Mouse (Mus musculus): ENCODE data around the gene Rdh5.

Gene Rdh5

DNA sequence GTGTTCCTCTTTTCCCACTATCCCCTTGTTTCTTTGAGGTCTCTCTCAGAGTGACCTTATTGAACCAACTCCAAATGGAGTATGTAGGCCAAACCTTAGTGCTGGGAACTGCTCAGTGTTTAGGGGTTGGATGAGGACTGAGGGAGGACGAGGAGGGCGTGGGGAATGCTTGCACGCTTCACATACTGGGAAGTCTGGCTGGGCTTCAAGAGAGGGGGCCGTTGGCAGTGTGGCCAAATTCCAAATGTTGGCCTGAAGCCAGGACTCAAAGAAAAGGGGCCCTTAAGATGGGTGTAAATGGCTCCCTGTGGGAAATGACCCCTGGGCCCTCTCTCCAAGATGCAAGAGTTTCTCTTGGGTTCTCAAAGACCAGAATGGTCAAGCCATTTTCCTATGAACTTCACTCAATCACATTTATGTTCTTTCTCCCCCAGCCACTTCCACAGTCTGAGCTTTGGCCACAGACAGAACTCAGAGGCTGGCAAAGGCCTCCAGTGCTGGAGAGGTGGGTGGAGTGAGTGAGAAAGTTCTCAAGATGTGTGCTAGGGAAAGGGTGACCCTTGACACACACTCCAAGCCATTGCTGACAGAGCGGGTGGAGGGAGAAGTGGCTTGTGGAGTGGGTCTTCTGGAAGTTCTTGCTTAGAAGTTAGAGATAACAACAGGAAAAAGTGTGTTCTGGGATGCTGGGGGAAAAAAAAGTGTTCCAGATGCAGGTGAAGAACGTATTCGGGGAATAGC lies 7.1 kb upstream of the Rdh5 start:
- no peak for DNase-seq (ENCODE audit: low read depth, low spot score)

- DNase-seq (ENCODE audit: low read depth, low spot score) = no peak
These were observed 5.7 kb upstream of the Rdh5 start for GRCm38 (mm10) chr10:128928356-128928755.

- no peak for DNase-seq (ENCODE audit: low read depth, low spot score)
These were observed 1.2 kb upstream of the Rdh5 start, which contains the start of gene Bloc1s1 for GRCm38 (mm10) chr10:128923935-128924334. Bloc1s1 (minus strand) TSS chr10:128924035.

- DNase-seq (ENCODE audit: low read depth, low spot score) = peak; percentile 91
These were observed 464 bp upstream of the Rdh5 start for GRCm38 (mm10) chr10:128923013-128923691.

DNA sequence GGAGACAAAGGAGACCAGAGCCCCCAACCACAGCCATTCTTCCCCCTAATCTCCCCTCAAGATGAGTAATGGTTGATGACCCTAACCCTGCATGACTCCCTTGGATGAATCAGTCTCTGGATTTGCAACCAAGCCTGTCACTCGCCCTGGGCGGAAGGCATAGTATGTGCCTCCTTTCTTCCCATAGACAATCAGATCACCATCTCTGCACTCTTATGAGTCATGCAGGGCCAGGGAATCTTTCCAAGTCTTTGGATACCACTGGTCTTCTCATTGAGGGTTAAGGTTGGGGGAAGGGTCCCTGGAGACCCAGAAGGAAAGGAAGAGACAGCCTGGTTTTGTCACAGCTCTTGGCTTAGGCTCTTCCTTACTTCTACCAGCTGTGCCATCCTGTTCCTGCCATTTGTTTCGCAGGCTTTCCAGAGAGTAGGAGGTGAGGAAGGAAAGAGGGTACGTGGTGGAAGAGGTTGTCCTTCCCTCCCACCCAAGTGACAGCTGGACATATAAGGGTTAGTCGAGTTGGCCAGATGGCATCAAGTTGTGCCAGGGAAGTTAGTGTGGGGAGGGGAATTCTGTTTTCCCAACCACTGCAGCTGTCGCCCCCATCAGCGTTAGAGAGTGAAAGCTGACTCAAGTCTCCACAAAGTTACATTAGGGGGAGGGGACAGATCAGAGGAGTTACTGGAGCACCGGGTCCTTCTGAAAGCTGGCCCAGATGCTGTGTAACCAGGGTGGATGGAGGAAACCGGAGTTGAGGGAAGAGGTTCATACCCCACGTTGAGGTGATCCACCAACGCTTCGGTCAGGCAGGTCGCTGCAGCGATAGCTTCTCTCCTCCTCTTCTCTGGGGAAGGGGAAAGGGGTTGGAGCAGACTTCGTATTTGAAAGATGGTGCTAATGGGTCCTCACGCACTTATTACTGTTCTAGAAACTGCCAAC lies 536 bp downstream of the Rdh5 start:
- DNase-seq (ENCODE audit: low read depth, low spot score) = no peak

DNA sequence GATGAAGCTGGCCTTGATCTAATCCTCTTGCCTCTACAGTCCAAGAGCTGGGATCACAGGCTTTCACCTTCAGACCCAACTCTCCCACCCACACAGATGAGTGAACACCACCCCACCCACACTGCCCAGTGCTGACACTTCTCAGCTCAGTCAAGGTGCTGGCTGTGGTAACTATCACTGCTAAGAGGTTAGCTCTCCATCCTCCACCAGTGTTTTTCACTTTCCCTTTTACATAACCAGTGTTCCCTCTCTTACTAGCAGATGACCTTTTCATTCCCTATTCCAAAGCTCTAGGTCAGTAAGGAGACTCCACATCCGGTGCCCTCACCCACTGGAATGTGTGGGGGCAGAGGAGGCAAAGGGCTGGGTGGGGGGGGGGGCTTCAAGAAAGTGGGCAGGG lies 1.4 kb downstream of the Rdh5 start:
- no peak for DNase-seq (ENCODE audit: low read depth, low spot score)

- no peak for DNase-seq (ENCODE audit: low read depth, low spot score)
These were observed 1.9 kb downstream of the Rdh5 start for GRCm38 (mm10) chr10:128920736-128921161.

DNA sequence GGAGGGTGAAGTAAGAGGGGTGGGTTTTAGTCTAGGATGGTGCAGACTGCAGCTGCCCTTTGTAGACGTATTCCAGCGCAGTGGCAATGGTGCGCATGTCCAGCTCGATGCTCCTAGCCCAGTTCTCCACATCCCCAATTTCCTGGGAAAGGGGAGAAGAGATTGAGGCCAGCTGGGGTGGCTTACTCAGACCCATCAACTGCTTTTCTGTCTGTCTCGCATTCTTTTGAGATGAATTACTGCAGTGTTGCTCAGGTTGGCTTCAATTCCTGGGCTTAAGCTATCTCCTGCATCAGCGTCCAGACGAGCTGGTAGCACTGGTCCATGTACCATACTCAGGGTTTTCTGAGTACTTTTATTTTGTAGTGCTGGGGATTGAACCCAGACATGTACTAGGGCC lies 2.7 kb downstream of the Rdh5 start:
- DNase-seq (ENCODE audit: low read depth, low spot score) = no peak

GRCm38 (mm10) chr10:128919203-128919631 lies 3.5 kb downstream of the Rdh5 start:
- no peak for DNase-seq (ENCODE audit: low read depth, low spot score)

DNA sequence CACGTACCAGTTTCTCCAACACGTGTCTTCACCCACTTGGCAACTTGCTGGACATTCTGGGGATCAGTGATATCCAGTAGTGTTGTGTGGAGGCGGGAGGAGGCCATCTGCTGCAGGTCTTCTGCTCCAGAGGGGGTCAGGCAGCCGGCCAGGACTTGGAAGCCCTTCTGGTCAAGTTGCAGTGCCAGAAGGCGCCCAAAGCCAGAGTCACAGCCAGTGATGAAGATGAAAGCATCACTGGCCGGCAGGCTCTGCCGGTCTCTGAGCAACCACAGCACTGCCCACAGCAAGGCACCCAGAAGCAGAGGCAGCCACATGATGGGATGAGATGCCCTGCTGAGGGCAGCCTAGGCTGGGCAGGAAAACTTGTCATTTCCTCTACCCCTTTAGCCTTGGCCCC lies 4.4 kb downstream of the Rdh5 start:
- no peak for DNase-seq (ENCODE audit: low read depth, low spot score)

DNA sequence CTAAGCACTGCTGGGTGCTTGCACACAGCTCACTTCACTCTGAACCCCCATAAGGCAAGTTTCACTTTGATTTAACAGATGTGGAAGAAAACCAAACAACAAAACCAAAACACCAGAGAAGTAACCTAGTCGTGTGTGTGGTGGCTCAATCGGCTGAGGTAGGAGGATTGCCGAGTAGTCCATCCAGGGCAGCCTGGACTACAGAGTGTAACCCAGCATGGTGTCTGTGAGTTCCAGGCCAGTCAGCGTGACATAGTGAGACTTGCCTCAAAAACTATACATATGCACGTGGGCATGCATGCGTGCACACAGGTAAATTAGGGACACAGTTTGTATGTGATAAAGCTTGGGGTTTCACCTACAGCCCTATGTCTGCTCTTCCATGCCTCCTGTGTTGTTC lies 5.3 kb downstream of the Rdh5 start:
- no peak for DNase-seq (ENCODE audit: low read depth, low spot score)

- no peak for DNase-seq (ENCODE audit: low read depth, low spot score)
These were observed 6.0 kb downstream of the Rdh5 start for GRCm38 (mm10) chr10:128916665-128917064.

GRCm38 (mm10) chr10:128915550-128915949 lies 7.1 kb downstream of the Rdh5 start:
- no peak for DNase-seq (ENCODE audit: low read depth, low spot score)

GRCm38 (mm10) chr10:128913696-128914095 lies 9.0 kb downstream of the Rdh5 start:
- no peak for DNase-seq (ENCODE audit: low read depth, low spot score)

DNA sequence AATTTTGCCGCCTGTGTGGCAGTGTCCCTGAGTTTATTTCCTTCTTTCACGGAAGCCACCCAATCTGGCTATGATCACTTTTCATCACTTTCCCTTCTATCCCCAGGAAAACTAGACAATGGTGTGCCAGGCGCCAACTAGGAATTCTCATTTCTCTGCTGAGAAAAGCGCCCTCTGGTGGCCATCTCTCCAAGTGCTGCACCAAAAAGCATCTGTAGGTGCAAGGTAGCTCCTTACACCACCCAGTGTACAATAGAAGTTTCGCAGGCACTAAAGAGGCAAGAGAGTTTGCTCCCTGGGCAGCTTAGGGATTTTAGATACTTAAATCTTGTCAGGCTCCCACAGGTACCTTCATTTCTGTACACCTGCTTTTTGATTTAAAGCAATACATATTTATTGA lies 9.5 kb downstream of the Rdh5 start:
- DNase-seq (ENCODE audit: low read depth, low spot score) = peak; percentile 76

- DNase-seq (ENCODE audit: low read depth, low spot score) = no peak
These were observed 9.9 kb downstream of the Rdh5 start for GRCm38 (mm10) chr10:128912791-128913190.

DNA sequence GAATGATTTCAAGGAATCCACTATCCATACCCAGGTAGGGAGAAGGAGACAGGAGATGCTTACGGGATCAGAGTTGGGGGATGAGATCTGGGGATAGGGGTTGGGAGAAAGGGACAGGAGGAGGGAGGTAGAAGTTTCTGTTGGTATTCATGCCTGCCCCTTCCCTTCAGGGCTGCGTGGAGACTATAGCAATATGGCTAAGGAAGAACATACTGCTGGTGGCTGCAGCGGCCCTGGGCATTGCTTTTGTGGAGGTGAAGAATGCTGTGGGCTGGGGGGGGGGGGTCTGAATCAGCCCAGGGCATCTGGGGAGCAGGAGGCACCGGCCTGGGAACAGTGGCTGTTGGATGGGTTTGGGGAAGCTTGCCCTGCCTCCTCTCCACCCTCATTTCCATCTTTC lies 10.4 kb downstream of the Rdh5 start:
- DNase-seq (ENCODE audit: low read depth, low spot score) = no peak

- DNase-seq (ENCODE audit: low read depth, low spot score) = no peak
These were observed 11.3 kb downstream of the Rdh5 start for GRCm38 (mm10) chr10:128911430-128911829.

DNA sequence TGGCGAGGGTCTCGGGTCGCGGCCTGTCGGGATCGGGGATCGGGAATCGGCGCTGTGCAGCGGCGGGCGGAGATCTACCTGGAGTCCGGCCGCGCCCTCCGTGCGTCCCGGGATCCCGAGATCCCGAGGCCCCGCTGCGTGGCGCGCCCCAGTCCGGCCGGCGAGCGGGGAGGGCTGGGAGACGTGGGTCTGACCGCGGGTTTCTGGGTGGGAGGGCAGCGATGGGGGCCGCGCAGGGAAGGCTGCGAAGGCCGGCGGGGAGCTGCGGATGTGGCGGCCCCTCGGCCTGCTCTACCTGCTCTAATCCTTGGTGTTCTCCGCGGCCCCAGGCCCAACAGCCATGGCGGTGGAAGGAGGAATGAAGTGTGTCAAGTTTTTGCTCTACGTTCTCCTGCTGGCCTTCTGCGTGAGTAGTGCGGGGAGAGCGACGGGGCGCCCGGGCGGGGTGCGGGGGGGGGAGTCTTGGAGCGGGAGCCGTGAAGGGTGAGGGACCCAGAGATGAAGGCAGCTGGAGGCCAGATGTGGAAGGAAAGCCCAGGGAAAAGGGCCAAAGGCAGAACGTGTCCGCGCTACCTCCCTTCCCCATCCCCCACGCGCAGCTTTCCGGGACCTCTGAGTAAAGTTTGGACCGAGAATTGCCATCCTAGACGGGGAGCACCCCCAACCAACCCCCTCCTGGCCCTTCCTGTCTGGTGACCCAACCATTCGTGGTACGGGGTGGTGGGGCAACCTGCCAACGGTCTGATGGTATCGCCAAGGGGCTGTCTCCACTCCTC lies 12.4 kb downstream of the Rdh5 start:
- no peak for DNase-seq (ENCODE audit: low read depth, low spot score)

GRCm38 (mm10) chr10:128909567-128910028 lies 13.1 kb downstream of the Rdh5 start:
- peak; percentile 55 for DNase-seq (ENCODE audit: low read depth, low spot score)

DNA sequence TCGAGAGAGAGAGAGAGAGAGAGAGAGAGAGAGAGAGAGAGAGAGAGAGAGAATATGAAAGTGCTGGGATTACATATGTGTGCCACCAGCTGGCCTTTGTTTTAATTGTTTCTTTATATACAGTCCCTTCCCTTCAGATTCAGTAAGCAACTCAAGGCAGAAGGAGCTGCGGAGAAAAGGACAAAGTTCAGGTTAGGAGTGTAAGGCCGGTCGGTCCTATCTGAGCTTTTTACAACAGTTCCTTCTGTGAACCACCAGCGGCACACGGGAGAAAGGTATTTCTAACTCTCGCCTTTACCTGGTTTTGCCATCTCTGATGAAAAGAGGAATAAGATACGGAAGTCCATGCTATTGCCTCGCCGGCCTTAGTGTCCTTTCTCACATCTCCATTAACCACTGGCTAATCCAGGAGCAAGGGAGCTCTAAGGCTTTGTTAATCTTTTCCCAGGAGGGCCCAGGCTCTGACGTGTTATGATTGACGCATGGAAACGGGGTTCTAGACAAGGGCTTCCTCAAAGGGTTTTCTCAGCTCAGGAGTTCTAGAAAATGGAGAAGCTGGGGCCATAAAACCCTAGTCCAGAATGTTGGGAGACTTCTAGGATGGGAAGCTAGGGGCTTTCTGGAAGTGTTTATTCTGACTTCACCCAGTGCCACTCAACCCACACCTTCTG lies 13.8 kb downstream of the Rdh5 start:
- DNase-seq (ENCODE audit: low read depth, low spot score) = no peak
